Mouse (Mus musculus) limb, embryonic 12.5 days (tissue): ENCODE data around the gene Zfhx3. TPM values are rescaled to one million over a fixed set of nuclear protein-coding genes. Genes with fewer than 3 reads are reported as not detected.

Experiments
- ATAC-seq: fragments of 200-750 bp; cut with Nextera tagmentation; 2 replicates; pipeline ENCODE4 v1.8.0; 2017; ENCODE audit warnings: low read depth, moderate TSS enrichment; ENCODE audit not compliant: insufficient number of reproducible peaks, insufficient read depth, low FRiP score, low TSS enrichment
- H3K27ac ChIP-seq: fragments of 300-500 bp; sonication (generic); 2 replicates; pipeline ENCODE4 v1.5.1; 2016; ENCODE audit warnings: mild to moderate bottlenecking, moderate library complexity
- H3K27me3 ChIP-seq: fragments of 300-500 bp; sonication (generic); 2 replicates; pipeline ENCODE4 v1.6.1; 2016; ENCODE audit warnings: mild to moderate bottlenecking, moderate library complexity
- H3K36me3 ChIP-seq: fragments of 300-500 bp; sonication (generic); 2 replicates; pipeline ENCODE4 v1.6.1; 2016; ENCODE audit warnings: mild to moderate bottlenecking, moderate library complexity
- H3K4me1 ChIP-seq: fragments of 300-500 bp; sonication (generic); replicated peaks from 2 replicates; pipeline ENCODE4 v1.6.1; 2016
- H3K4me2 ChIP-seq: fragments of 300-500 bp; sonication (generic); 2 replicates; pipeline ENCODE4 v1.6.1; 2016; ENCODE audit warnings: mild to moderate bottlenecking, moderate library complexity
- H3K4me3 ChIP-seq: fragments of 300-500 bp; sonication (generic); replicated peaks from 2 replicates; pipeline ENCODE4 v1.5.1; 2016; ENCODE audit warnings: mild to moderate bottlenecking
- H3K9ac ChIP-seq: fragments of 300-500 bp; sonication (generic); replicated peaks from 2 replicates; pipeline ENCODE4 v1.6.1; 2016; ENCODE audit warnings: mild to moderate bottlenecking, moderate library complexity
- H3K9me3 ChIP-seq: fragments of 300-500 bp; sonication (generic); 2 replicates; pipeline ENCODE4 v1.6.1; 2016; ENCODE audit warnings: mild to moderate bottlenecking, moderate library complexity
- WGBS: fragments of 180-500 bp; shearing (Covaris S2); methylation state at CpG from one replicate; pipeline ENCODE4 v1.1.7; 2016; 5-methylcytosine and 5-hydroxymethylcytosine counted together
- polyA plus RNA-seq: library from polyadenylated mRNA; unstranded; fragments of >200 nt; fragmentation: Nextera tagmentation; extraction: Ambion mirVana; gene quantifications from 2 replicates; pipeline ENCODE4 v1.2.1, GENCODE M21; 2016

Gene Zfhx3
- polyA plus RNA-seq, 1 experiment from 2014 or later = 53.0 TPM

DNA sequence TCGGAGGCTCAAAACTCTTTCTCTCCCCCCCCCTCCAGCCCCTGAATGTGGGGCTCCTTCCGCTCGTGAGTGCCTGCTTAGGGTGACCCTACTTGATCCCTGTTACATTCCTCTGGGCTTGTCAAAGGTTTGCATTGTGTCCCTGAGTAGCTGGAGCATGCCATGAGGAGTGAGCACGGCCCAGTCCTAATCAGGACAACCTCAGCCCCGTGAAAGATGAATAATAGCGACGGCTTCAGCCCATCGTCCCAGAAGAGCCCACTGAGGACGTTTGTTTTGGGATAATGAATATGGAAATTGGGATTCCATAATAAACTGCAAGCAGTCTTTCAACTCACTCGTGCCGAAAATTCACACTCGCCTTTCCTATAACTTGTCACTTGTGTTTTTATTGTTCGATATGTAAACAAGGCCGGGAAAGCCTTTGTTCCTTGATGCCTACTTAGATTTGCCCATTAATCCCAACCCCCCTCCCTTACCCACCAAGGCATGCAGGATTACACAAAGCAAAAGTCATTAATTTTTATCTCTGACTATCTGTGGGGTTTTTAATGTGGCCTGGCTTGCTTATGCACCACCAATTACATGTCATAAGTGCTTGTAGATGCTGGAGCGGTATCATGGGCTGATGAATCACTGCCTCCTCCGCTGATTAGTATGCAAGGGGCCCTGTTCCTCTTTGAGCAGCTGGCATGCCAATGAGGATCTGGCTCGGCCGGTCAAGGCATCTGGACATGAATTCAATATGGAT, 512.3 kb downstream of the Zfhx3 start:
- Histone ChIP-seq H3K36me3 (no peaks in the 10 kb centered on the region), H3K4me2 (no peak overlapping the region), H3K9ac (no peak overlapping the region), H3K27ac (no peak overlapping the region), H3K9me3 (peaks cover 14% of the 10 kb centered on the region), H3K4me1 (no peaks in the 10 kb centered on the region), H3K4me3 (no peak overlapping the region), H3K27me3 (no peaks in the 10 kb centered on the region)
- WGBS = 80% methylated on average over 18 of the region's 18 CpGs
- ATAC-seq = no peak

DNA sequence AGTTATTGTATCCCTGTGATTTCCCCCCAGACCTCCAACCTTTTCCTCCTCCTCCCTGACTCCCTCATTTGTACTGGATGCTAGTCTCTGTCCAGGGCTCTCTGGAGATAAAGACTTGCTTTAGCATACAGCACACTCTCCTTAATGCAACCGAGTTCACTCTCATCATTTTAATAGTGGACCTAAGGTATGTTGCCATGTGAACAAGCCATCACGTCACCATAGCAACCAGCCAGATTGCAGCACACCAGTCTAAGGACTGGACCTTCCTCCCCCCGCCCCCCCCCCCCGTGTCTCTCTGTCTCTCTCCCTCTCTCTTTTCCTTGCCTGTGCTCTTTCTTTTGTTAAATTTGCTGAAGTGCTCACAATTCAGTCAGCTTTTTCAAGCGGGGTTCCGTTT, 524.2 kb downstream of the Zfhx3 start:
- Histone ChIP-seq H3K4me2 (no peak overlapping the region), H3K4me3 (no peak overlapping the region), H3K36me3 (no peaks in the 10 kb centered on the region), H3K4me1 (peaks cover 8% of the 10 kb centered on the region; the same call in 1 of the 2 replicates), H3K27me3 (no peaks in the 10 kb centered on the region), H3K27ac (no peak overlapping the region), H3K9ac (no peak overlapping the region), H3K9me3 (no peaks in the 10 kb centered on the region)
- 79% methylated on average over 6 of the region's 6 CpGs for WGBS
- ATAC-seq = no peak

DNA sequence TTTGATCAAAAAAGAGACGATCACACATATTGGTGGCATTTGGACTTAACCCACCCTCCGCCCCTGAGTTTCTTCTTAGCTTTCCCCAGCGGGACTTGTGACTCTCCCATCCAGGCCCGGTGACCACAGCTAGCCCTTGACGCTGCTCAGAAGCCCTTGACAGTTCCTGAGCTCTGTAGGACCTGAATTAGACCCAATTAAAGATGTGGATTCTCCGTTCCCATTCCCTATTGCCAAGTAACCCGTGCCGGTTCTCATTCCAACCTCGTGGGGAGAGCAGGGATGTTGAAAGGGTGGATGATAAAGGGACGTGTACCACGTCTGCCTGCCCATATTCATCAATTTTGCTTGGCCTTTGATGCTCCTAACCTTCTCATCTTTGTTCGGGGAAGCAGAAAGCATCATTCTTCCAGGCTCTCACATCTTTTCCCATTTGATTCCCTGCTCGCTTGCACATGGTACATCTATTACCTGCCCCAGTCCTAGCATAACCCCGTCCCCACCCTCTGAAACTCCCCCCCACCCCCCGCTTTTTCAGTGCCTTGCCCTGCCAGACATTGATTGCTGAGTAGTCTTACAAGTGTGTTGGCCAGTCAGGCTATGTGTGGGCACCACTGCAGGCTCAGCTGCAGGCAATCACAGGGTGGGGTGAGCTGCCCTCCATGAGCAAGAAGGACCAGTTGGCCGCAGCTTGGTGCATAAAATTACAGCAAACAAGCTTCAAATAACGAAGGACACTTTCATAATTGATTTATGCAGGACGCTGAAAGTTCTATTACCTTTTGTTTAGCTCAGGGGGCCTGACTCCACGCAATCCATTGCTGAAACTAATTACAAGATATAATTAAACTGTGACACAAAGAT, 525.0 kb downstream of the Zfhx3 start:
- no peak overlapping the region for H3K4me3 ChIP-seq
- WGBS = 69% methylated on average over 19 of the region's 19 CpGs
- ATAC-seq = no peak
- no peaks in the 10 kb centered on the region for H3K36me3 ChIP-seq
- no peaks in the 10 kb centered on the region for H3K9me3 ChIP-seq
- H3K4me2 ChIP-seq = no peak overlapping the region
- peaks cover 8% of the 10 kb centered on the region; the same call in 1 of the 2 replicates for H3K4me1 ChIP-seq
- H3K27me3 ChIP-seq = no peaks in the 10 kb centered on the region
- H3K27ac ChIP-seq = no peak overlapping the region
- no peak overlapping the region for H3K9ac ChIP-seq

DNA sequence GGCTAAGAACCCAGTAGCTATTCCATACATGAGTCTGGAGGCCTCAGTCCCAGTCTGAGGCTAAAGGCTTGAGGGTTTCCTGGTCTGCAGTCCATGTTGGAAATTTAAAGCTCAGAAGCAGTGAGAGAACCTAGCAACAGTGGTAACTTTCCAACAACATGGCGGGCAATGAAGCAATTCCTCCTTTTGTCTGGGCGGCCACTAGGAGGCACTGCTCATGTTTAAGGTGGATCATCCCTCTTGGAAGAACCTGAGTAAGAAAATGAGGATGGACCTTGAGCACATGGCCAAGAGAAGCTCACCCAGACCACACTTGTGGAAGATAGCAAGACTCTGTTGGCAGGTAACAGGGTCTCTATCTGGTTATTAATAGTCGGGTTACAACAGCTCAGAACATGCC, 527.8 kb downstream of the Zfhx3 start:
- Histone ChIP-seq H3K4me3 (no peak overlapping the region), H3K4me1 (peaks cover 8% of the 10 kb centered on the region; the same call in 1 of the 2 replicates), H3K27ac (no peak overlapping the region), H3K4me2 (no peak overlapping the region), H3K9ac (no peak overlapping the region), H3K9me3 (no peaks in the 10 kb centered on the region), H3K36me3 (no peaks in the 10 kb centered on the region), H3K27me3 (no peaks in the 10 kb centered on the region)
- ATAC-seq = no peak
- whole genome bisulfite sequencing = 88% methylated on average over 3 of the region's 3 CpGs

DNA sequence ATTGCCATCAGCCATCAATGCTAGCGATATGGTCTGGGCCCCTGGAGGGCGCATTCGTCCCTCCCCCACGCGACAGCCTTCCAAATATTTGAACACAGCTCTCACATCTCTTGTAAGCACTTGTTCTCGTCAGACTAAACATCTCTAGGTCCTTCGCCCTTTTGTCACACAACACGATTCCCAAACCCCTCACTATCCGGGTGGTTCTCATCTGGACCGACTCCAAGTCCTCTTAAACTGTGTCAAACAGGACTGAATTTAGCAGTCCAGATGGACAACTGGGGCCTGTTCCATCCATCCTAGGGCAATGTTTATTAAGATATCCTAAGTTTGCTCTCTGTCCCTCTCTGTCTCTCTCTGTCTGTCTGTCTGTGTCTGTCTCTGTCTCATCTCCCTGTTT, 532.1 kb downstream of the Zfhx3 start:
- Histone ChIP-seq H3K27ac (no peak overlapping the region), H3K9ac (no peak overlapping the region), H3K4me1 (no peaks in the 10 kb centered on the region; the same call in 1 of the 2 replicates), H3K4me2 (no peak overlapping the region), H3K27me3 (no peaks in the 10 kb centered on the region), H3K4me3 (no peak overlapping the region), H3K9me3 (no peaks in the 10 kb centered on the region), H3K36me3 (no peaks in the 10 kb centered on the region)
- no peak for ATAC-seq
- WGBS = 89% methylated on average over 10 of the region's 10 CpGs

DNA sequence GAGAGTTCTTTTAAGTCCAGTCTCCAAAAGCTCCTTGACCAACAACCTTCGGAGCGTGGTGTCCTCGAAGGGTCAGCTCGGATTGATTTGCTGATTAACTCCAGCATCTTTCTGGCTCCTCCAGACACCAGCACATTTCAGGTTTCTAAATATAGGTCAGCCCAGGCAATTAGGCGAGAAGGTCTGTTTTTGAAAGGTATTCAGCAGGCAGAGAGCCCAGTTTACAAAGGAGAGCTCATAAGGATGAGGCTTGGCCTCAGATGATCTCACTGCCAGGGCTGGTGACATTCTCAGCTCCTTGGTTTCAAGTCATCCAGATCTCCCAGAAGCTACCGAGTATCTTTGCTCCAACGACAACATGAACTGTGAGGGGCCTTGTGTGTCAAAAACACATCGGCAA, 535.7 kb downstream of the Zfhx3 start:
- ATAC-seq = no peak
- no peaks in the 10 kb centered on the region for H3K27me3 ChIP-seq
- no peak overlapping the region for H3K4me3 ChIP-seq
- peaks cover 13% of the 10 kb centered on the region for H3K4me1 ChIP-seq
- 82% methylated on average over 8 of the region's 8 CpGs for WGBS
- no peaks in the 10 kb centered on the region for H3K36me3 ChIP-seq
- no peaks in the 10 kb centered on the region for H3K9me3 ChIP-seq
- no peak overlapping the region for H3K9ac ChIP-seq
- H3K4me2 ChIP-seq = no peak overlapping the region
- no peak overlapping the region for H3K27ac ChIP-seq

DNA sequence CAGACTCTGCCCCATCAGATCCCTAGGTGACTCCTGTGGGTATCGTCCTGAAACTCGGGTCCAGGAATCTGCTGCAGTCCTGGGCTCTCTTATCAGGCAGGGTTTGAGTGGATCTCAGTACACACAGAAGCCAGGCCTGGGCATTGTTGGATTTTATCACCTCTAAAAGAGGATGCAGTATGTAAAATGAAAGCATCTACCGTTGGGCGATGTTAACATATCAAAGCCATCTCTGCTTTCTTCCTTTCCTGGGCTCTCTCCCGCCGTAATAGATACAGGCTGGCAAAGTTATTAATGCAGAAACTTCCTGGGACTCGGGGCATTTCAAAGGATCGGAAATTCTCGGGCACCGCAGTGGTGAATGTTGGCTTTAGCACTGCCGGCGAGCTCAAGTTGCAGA, 537.7 kb downstream of the Zfhx3 start:
- WGBS = 62% methylated on average over 12 of the region's 12 CpGs
- H3K4me2 ChIP-seq = no peak overlapping the region
- no peak overlapping the region for H3K9ac ChIP-seq
- H3K9me3 ChIP-seq = no peaks in the 10 kb centered on the region
- H3K4me3 ChIP-seq = no peak overlapping the region
- H3K36me3 ChIP-seq = no peaks in the 10 kb centered on the region
- no peak for ATAC-seq
- no peak overlapping the region for H3K27ac ChIP-seq
- H3K4me1 ChIP-seq = peaks cover 13% of the 10 kb centered on the region
- no peaks in the 10 kb centered on the region for H3K27me3 ChIP-seq

DNA sequence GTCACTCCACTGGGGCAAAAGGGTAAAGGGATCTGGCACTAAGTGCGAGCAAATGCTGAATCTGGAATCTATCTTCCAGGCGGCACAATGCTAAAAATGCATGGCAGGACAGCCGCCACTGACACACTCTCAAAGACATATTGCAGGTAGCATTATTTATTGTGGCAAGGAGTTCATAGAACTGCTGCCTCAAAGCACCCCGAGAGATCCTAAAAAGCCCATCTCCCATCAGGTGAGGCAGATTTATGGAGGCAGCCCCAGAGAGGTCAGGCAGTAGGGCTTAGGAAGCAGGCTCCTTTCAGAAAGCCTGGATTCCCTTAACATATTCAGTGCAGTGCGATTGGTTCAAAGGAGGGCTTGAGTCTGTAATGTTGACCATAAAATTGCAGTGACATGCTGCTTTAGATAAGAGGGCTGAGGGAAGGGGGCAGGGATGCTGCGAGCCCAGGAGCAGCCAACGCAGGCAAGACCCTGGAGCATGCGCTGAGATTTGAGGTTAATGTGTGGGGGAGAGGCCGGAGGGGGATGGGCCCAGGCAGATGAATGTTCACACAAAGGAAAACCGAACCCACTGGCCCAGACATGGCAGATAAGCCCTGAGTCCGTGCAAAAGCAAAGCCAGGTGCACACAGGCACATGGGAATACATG, 538.8 kb downstream of the Zfhx3 start:
- Histone ChIP-seq H3K4me3 (no peak overlapping the region), H3K4me2 (no peak overlapping the region), H3K27ac (peak overlapping the region; percentile 24; the same call in 1 of the 2 replicates), H3K4me1 (peaks cover 13% of the 10 kb centered on the region), H3K36me3 (no peaks in the 10 kb centered on the region), H3K9ac (no peak overlapping the region), H3K9me3 (no peaks in the 10 kb centered on the region), H3K27me3 (no peaks in the 10 kb centered on the region)
- peak; percentile 66; the same call in 1 of the 2 replicates for ATAC-seq
- 14% methylated on average over 11 of the region's 11 CpGs for WGBS

DNA sequence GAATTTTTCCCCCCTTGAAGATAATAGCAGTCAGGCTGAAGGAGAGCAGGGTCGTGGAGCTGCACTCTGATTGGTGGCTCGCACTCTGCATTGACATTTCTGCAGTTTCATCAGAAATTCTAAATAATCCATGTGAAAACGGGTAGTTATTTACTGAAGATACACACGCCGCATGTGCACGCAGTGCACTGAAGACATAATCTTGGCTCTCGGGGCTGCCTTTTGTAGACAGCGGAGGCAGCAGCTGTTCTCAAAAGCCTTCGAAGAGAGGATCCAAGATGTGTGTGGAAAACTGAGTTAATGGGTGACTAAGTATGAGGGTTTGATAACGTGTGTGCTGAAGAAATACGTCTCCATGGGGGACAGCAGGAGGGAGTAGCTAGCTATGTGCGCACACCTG, 553.7 kb downstream of the Zfhx3 start:
- Histone ChIP-seq H3K9ac (no peak overlapping the region), H3K36me3 (no peaks in the 10 kb centered on the region), H3K4me2 (no peak overlapping the region), H3K27me3 (0 out of 2 replicates have a peak, but pooled peaks cover 3% of the 10 kb centered on the region), H3K9me3 (no peaks in the 10 kb centered on the region), H3K4me1 (peaks cover 14% of the 10 kb centered on the region; the same call in 1 of the 2 replicates), H3K27ac (no peak overlapping the region), H3K4me3 (no peak overlapping the region)
- WGBS = 78% methylated on average over 12 of the region's 12 CpGs
- ATAC-seq = no peak

DNA sequence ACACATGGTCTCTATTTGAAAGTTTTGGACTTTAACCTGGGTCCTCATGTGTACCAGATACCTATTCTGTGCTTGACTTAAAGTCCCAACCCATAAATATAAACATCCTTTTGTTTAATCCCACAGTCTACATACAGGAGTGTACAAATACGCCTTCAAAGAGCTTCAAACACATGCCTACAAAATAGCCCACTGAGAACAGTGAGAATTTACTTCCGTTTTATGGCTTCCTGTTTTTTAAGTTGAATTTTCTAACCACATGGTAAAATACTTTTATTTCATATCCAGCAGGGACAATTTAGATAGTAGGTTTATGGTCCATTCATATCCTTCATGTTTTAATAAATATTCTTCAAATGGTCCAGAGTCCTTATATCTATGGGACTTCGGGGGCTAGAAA, 564.3 kb downstream of the Zfhx3 start:
- H3K9ac ChIP-seq = no peak overlapping the region
- no peaks in the 10 kb centered on the region for H3K36me3 ChIP-seq
- no peak overlapping the region for H3K4me3 ChIP-seq
- H3K27ac ChIP-seq = no peak overlapping the region
- WGBS = 76% methylated on average over 3 of the region's 3 CpGs
- H3K27me3 ChIP-seq = no peaks in the 10 kb centered on the region
- H3K4me2 ChIP-seq = no peak overlapping the region
- H3K4me1 ChIP-seq = peaks cover 24% of the 10 kb centered on the region
- no peaks in the 10 kb centered on the region for H3K9me3 ChIP-seq
- ATAC-seq = no peak

DNA sequence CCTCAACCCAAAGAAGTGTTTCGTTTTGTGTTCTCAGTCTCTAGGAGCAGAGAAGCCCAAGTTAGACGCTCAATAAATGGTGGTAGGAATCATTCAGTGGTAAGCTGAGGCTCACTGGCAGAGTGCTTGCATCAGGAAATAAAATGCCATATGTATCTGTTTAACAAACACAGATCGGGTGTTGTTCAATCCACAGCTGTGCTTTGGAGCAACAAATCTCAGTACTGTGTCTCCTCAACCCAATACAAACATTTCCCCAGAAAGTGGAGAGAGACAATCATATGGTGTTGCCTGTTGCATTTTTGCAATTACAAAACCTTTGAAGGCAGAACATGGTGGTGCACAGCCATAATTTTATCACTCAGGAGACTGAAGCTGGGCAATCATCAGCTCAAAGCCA, 565.3 kb downstream of the Zfhx3 start:
- WGBS = 73% methylated on average over 3 of the region's 3 CpGs
- ATAC-seq = no peak
- no peaks in the 10 kb centered on the region; the same call in 1 of the 2 replicates for H3K9me3 ChIP-seq

More for the DNA sequence above, 565.3 kb downstream of the Zfhx3 start:
- Histone ChIP-seq H3K27me3 (no peaks in the 10 kb centered on the region), H3K4me2 (no peak overlapping the region), H3K4me3 (no peak overlapping the region), H3K27ac (no peak overlapping the region), H3K9ac (no peak overlapping the region), H3K4me1 (peaks cover 19% of the 10 kb centered on the region), H3K36me3 (no peaks in the 10 kb centered on the region)
